Mouse (Mus musculus) cerebellum, adult 18-20 months (tissue): Measurements from ENCODE around the gene Sec23b.

ENCODE experiments used
- DNase-seq, 2 experiments: peaks; one replicate each; pipeline ENCODE4 v3.0.0; 2021

Gene Sec23b

DNA sequence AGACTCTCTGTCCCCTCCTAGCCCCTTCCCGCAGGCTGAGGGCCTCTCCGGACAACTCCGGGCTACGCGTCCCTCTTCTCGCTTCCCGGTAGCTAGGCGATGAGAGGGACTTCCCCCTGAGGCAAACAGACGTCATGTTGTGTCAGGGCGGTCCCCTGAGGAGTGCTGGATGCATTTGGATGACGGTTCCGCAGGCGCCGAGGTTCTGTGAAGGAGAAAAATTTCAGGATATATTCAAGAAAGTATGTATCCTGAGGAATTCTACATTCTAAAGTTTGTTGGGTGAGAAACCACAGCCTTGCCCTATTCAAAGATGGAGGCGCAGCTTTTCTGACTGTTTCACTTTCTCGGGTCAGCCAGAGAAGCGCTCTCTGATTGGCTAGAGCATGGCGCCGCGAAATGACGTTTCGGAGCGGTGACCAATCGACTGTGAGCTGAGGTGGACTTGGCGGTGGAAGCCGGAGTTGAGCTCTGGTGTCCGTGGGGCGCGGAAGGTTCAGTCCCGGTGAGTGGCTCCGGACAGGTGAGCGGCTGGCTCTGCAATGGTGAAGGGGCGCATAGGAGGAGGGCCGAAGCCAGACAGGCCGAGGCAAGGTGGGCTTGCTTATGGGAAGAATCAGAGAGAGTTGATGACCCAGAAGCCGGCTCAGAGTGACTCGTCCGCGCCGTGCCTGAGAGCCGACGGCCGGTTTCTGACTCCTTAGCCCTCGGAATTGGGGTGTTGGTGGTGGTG is at the start of gene Sec23b:
Sec23b (plus strand) TSS at position 410 of the 733 bp plus-strand sequence.
- DNase-seq, result peak; percentile 96 to 98

DNA sequence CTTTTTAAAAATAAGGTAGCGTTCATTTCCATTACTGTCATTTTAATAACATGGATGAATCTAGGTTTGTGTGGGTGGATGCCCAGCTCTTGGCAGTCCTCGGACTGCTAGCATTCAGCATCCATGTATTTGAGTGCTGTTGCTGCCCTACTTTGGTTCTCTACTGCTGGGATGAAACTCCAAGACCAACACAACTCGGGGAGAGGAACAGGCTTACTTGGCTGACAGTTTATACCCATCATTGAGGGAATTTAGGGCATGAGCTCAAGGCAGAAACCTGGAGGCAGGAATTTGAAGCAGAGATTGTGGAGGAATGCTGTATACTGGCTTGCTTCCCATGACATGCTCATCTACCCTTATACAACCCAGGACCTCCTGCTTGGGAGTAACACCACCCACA is 41.4 kb upstream of the Sec23b start:
- DNase-seq, result no peak

DNA sequence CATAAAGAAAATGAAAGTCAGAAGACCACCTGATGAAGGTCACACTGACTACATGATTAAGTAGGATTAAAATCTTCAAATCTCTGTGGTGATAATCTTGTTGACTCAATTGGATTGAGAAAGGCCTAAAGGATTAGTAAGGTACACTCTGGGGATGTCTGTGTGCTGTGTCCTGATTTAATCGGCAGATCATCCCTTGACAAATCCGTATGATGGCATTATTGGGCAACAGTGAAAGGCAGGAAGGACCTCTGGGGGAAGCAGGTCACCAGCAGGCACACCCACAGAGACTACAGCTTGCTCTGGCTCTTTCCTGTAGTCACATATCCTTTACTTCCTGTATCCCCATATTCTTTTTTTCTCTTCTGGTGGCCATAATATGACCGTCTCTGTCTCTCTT is 36.3 kb upstream of the Sec23b start:
- no peak for DNase-seq

DNA sequence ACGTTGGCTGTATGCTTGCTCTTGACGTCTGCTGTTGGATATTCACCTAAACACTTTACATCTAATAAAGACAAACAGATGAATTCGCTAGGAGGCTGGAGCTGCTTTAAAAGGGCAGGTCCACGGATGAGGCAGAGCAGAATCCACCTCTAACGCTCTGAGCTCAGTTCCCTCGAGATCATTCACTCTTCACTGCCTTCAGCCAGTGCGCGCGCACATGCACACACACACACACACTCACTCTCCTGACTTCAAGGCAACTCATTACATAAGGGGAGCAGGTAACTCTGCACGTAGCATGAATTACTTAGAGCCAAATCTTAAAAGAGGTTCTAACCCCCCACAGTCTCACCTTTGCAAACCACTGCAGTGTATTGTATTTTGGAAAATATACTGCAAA is 30.2 kb upstream of the Sec23b start:
- peak; percentile 31 to 37 for DNase-seq

DNA sequence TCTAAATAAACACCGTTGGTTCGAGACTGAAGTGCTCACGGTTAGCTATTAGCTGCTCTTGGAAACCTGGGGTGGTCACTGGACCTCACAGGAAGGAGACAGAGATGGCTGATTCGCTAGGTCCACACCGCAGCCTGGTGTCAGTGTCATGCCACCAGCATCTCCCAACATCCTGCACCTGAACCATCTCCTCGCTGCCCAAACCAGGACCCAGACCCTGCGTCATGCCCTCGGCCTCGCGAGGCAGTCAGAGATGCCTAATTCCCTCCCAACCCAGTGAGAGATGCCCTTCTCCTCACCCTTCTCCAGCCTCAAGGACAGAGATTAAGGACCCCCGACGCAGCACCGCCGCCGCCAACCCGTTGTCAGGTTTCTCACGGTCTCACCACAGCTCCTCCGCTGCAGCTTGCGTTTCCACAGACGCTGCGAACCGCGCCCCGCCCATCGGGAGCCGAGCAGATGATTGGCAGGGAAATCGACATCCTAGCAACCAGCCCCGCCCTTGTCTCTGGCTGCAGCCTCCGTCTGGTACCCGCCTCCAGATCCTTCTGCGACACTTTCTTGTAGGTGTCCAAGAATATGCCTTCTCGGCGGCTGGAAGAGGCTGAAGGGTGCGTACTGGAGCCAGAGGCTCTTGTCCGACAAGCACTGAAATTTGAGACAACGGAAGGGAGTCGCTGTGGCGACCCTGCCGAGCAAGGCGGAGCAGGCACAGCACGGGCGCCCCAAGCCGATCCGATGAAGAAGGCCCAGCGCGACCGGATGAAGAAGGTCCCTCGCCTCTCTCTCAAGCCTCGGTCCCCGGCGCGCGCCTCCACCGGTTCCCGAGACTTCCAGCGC is 28.8 kb upstream of the Sec23b start, which contains the start of the genes Dzank1 and Polr3f:
Dzank1 (minus strand) TSS at position 434 of the 840 bp plus-strand sequence.
Polr3f (plus strand) TSS at position 738 of the 840 bp plus-strand sequence.
- DNase-seq, result peak; percentile 96 to 99

DNA sequence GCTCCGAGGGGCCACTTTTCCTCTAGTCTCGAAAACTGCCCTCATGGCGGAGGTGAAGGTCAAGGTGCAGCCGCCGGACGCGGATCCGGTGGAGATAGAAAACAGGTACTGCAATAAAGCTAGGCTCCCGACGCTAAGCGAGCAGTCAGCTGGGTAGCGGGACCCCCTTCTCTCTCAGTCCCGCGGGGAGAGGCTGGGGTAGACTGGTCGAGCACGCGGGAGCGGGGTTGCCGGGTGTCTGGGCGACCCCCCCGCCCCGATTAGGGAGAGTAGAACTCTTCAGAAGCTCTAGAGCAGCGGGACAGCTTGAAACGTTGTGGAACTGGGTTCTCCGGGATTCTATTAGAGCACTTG is 28.2 kb upstream of the Sec23b start:
- DNase-seq, result no peak

DNA sequence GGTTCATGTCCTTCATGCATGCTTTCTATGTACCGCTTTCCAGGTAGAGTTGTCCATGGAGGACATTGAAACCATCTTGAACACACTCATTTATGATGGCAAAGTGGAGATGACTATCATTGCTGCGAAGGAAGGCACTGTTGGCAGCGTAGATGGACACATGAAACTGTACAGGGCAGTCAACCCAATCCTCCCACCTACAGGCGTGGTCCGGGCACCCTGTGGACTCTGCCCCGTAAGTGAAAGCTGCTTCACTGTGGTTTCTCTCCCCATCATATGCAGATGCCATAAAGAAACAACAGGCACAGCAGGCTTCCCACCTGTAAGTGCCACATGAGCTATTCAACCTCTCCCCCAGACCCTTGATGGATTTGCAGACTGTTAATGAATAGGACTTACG is 18.9 kb upstream of the Sec23b start:
- no peak for DNase-seq

DNA sequence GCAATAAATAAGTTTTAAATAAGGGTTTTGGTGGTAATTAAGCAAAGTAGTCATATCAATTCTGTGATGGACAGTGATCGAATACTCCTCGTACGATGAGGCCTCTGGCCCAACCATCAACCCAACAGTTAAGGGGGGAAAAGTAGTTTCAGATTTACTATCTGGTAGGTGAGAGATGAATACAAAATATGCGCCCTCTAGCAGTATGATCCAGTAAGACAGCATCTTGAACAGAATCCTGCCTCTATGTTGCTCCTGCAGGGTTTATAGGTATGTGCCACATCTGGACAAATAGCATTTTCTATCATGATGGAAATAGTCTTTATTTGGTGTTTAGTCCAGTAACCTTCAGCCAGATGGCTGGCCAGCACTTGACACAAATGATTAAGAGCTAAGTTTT is 14.8 kb upstream of the Sec23b start:
- no peak for DNase-seq

DNA sequence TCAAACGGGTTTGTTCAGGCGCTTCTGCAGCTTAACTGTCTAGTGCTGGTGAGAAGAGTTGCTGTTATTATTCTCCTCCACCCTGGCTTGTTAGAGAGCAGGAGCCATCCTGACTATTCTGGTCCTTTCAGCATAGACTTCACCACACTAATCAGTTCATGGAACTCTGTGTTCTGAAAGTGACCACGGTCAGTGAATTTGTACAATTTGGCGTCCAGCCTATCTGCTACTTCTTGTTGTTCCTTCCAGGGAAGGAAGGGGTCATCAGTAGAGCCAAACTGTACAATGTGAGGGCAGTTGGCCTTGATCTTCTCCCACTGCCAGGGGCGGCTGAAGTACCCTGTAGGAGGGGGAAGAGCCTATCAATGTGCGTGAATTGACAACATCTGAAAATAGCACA is 12.4 kb upstream of the Sec23b start:
- DNase-seq, result no peak

DNA sequence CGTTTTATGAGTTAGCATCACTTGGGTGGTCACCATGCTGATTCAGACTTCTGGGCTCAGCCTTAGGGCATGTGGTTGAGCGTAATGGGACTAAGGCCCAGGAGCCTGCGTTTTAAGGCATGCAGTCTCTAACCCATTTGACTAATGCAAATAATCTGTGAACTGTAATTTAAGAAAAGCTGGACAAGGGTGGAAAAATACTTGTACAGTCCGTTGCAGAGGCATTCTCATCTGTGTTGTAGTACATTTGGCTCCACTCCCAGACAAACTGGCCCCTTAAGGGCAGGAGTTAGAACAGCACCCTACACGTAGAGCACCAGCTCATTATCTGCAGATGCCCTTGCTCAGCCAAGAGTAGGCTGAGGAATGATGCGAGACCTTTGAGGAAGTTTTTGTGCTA is 11.4 kb upstream of the Sec23b start:
- DNase-seq, result no peak

DNA sequence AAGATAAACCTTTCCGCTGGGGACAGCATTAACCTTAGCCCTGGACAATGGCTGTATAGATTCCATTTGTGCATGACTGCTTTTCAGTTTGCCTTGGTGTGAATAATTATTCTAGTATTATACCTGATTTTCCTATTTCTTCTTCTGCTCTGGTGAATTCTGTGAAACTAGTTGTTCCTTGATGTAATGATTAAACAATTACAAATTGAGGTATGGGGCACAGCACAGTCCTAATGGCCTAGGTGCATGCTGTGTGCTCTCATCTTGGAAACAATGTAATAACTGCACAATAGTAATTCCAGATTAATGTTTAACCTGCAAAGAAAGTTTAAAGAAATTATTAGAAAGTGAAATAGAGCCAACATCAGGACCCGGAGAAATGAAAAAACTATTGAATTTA is 11.0 kb upstream of the Sec23b start:
- no peak for DNase-seq

DNA sequence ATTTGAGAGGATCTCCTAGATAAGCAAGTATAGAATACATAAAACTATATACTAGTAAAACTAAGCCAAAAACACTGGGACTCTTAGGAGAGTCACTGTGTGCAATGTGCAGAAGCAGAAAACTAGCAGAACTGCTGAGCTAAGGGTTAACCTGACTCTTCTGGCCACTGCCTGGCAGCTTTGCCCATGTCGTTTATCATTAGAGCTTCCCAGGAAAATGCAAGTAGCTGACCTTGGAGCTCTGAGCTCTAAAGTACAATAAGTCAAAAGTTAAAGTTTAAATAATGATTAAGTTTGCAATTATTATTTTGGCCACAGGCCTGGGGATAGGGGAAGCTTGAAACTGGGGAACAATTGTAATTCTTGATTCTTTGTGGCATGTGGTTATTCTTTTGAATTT is 10.5 kb upstream of the Sec23b start:
- DNase-seq, result no peak

DNA sequence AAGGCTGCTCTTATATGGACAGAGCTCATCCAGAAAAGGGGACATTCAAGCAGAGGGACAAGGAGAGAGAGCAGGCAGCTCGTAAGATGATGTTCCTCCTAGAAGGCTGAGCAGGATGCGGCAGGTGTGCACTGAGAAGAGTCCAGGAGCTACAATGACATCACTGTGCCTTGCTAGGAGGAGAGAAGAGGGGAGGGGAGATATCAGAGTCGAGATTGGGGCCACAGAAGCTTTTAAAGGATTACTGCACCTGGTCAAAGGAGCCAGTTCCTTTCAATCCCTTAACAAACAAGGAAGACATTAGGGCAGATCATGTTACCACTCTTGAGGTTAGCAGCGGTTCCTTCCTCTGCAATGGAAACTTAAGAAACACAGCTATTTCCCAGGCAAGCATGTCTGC is 8.5 kb upstream of the Sec23b start:
- no peak for DNase-seq

DNA sequence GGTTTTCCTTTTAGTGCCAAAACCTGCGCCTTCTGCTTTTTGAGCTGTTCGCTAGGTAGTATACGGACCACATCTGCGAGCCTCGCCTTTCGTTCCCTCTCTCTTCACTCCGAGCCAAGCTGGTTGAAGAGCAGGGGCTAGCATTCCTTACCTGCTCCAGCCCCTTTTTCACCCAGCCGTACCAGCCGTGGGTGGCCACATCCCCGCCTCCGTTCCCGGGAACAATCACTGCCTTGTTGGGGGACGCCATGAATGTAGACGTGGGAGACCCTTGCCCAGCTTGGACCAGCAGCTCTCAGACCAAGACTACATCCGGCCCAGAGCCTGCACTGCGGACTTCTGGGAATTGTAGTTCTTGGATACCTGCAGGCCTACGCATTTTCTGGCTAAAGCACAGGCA is 5.5 kb upstream of the Sec23b start, which contains the start of gene Rbbp9:
Rbbp9 (minus strand) TSS at position 341 of the 400 bp plus-strand sequence.
- peak; percentile 72 to 73 for DNase-seq

DNA sequence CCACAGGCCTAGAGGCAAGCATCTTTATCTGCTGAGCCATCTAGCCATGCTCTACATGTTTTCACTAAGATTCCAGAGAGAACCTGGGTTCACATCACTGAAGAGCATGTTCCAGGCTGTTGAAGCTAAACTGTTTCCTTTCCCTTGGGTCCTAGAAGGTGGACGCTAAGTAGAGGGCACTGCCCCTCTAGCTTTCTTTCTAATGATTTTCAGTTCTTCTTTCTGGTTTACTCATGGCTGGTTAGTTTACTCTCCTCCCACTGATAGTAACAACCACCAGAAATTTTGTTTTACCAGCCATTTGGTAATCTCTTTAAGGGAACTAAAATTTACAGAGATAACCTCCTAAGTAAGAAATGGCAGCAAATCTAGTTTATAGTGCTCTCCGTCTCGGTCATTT is 2.1 kb upstream of the Sec23b start:
- DNase-seq, result no peak

DNA sequence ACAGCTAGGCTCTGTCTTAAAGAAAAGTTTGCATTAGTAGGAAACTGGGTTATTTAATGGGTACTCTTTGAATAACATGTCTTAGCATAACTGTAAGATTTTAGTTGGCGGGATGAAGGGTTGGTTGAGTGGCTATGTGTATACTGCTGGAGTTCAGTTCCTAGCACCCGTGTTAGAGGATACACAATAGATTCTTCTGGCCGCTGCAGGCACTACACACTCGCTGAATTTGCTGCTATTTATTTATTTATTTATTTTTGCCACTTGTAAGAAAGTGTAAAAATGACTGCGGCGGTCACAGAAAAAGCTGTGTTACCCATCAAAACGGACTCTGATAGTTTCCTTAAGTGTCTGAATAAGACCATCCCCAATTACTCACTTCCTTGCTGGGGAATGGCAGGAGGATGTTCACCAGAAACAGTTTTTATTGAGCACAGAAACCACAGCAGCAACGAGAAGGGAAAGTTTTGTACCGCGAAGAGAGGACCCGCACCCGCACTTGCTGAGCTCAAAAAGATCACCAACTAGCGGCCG is 676 bp upstream of the Sec23b start:
- no peak for DNase-seq

DNA sequence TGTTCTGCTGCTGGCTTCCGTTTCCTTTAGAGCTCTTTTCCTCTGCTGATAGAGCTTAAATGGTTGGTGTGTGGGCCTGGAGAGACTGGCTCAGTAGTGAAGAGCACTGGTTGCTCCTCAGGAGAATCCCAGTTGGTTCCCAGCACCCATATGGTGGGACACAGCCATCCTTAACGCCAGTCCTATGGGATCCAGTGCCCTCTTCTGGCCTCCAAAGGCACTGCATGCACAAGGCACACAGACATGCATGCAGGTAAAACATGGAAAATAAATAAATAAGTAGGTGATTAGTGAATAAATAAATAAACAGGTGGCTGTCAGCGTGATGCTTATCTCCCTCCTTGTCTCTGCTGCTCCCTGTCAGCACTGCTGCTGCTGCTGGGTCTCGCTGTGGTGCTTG is 32.7 kb downstream of the Sec23b start:
- DNase-seq, result no peak

DNA sequence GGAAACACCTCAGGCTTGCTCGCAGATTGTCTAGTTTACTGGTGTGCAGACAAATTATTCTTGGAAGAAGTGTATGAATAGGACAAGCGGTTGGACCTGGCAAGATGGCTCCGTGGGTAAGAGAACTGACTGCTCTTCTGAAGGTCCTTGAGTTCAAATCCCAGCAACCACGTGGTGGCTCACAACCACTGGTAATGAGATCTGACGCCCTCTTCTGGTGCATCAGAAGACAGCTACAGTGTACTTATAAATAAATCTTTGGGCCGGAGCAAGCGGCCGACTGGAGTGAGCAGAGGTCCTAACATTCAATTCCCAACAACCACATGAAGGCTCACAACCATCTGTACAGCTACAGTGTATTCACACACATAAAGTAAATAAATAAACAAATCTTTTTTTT is 37.0 kb downstream of the Sec23b start:
- peak in 1 of 2 experiments; percentile 13 for DNase-seq

DNA sequence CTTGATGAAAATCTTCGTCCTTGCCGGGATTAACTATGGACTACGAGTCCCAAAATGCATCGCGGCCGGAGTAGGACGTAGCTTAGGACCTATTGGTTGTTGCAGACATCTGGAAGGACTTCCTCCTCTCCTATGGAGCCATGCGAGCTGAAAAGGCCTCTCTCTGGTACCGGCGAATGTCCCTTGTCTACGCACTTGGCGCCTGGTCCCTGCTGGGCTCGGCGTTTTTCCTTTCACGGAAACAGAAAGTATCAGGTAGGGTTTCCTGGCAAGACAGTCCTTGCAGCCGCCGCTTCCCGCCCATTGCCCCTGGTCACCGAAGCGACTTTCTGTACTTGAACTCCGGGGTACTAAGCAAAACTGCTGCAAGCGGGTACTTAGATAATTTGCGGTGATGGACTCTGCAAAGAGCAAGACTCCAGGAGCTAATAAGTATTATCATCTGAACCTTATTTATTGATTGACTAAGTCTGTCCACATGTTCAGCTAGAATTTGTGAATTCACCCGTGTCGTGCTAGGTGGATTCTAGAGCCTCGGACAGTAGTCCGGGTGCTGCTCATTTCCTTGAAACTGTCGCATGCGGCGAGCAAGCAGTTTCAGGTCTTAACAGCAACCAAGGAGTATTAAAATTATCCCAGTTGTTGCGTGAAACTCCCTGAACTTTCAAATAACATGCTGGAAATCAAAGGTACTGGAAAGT is 38.1 kb downstream of the Sec23b start, which contains the start of gene Smim26:
Smim26 (plus strand) TSS at position 104 of the 701 bp plus-strand sequence.
- DNase-seq, result peak; percentile 81 to 91

DNA sequence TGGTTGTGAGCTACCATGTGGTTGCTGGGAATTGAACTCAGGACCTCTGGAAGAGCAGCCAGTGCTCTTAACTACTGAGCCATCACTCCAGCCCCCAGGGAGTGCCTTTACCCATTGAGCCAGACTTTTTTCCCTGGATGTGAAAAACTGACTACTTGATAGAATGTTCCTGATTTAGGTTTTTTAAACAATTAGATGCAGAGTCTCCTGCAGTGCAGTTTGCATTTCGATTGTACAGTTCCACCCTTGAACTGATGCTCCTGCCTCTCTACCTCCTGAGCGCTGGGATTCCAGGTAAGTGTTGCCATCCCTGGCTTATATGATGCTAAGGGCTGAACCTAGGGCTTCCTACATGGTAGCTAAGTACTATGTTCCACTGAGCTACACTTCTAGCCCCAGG is 42.0 kb downstream of the Sec23b start:
- DNase-seq, result no peak

DNA sequence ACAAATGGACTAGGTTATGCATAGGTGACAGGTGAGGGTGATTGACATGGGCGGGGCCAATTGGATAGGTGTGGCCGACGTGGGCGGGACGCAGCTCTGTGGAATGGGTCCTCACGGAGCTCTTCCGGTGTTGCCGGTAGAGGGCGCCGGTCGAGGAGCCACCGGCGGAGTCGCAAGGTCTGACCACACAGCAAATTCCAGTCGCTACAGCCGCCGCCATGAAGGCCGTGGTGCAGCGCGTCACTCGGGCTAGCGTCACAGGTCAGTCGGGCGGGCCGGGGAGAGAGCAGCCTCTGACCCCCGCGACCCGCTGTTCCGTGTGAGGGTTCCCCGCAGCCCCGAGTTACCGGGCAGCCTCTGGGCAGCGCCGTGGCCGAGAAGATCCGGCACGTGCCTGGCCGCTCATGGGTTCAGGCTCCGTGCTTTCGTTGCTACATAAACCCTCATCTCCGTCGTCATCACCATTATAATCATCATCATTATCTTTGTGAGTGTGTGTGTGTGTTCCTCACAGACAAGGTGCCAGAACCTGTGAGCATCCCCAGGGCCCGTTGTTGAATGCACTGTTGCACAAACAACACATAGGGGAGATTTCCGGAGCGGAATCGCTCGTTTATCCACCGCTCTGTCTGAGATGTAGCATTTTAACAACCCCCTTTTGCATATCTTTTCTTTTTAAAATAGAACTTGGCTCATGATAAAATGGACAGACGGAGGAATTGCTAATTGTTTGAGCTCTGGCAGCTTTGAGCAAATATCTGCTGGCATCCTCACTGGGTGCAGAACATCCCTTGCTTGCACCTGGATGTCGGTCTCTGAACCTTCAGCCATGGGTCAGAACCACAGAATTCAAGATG is 44.0 kb downstream of the Sec23b start, which contains the start of gene Dtd1:
Dtd1 (plus strand) TSS at position 67 of the 857 bp plus-strand sequence.
- peak; percentile 95 to 97 for DNase-seq

DNA sequence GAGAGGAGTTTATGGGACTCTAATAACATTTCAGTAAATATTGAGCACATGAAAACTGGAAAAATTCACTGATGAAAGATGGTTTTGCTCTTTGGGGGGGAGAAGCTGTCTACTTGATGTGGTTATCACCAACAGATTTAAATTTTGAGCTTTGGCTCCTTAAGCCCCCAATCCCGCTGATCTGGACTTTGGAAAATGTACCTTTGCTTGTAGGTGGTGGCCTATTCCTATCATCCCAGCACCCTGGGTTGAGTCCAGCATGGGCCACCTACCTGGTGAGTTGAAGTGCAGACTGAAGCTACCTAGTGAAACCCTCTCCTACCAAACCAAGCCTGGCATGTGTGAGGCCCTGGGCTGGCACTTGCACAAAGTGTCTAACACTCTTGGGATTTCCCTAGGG is 45.5 kb downstream of the Sec23b start:
- no peak for DNase-seq
